Mouse (Mus musculus): ENCODE measurements at regions not wholly inside any gene's neighbourhood (a gene's known extent, or its start where the extent isn't known, plus 50 kb on each side); places are given as distances from the start of the nearest gene placed in this dataset.
A peak's percentile ranks its signal among the peaks of the same experiment; 100 is the strongest.

DNA sequence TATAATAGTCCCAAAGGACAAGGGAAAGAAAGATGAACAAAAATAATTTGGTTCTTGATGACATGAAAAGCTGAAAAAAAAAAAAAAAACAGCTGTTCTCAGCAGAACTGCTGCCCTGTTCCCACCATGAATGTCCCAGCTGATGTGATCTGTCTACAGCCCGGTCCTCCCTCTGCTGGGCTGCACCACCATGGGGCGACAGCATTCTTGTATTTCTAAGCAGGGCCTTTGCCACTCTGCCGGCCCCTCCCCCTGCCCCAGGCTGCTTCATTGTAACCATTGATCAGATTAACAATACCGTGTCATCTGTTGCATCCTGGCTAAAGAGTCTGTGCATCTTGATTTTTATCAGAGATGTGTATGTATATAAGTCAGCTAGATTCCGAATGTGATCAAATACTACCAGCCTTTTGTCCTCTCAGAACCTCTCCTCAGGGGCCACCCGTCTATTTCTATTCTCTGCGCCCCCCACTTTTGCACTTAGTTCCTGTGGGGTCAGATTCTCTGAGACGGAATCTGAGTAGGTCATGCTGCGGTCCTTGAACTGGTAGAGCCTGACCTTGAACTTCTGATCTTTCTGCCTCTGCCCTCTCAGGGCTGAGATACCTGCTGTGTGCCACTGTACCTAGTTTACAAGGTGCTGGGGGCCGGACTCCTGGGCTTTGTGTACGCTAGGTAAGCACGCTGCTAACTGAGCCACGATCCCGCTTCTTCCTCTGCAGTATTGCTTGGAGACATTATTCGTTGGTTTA, 117.2 kb upstream of the Lrfn2 start:
- ATAC-seq (ENCODE audit: low FRiP score, low TSS enrichment) (peak; percentile 39; the same call in 1 of the 2 replicates), DNase-seq (peak; percentile 62)
- WGBS: 32% methylated on average over 15 of the region's 15 CpGs
- peaks cover 19% of the 10 kb centered on the region for H3K4me1 ChIP-seq (ENCODE audit: control insufficient read depth, insufficient read depth, low read length)
- H3K27ac ChIP-seq (replicated peaks; ENCODE audit: low read depth, low read length): no peak overlapping the region
- no peak overlapping the region for H3K9ac ChIP-seq (replicated peaks; ENCODE audit: low read length)
- no peak overlapping the region for H3K4me3 ChIP-seq (replicated peaks; ENCODE audit: low read depth, low read length)
- no peaks in the 10 kb centered on the region for H3K36me3 ChIP-seq (ENCODE audit: control insufficient read depth, insufficient read depth, low read length)
- H3K27me3 ChIP-seq (ENCODE audit: control insufficient read depth, insufficient read depth, low read length): no peaks in the 10 kb centered on the region
- no peak overlapping the region for H3K4me2 ChIP-seq (ENCODE audit: low read length)
- H3K9me3 ChIP-seq (ENCODE audit: control insufficient read depth, low read length): no peaks in the 10 kb centered on the region

DNA sequence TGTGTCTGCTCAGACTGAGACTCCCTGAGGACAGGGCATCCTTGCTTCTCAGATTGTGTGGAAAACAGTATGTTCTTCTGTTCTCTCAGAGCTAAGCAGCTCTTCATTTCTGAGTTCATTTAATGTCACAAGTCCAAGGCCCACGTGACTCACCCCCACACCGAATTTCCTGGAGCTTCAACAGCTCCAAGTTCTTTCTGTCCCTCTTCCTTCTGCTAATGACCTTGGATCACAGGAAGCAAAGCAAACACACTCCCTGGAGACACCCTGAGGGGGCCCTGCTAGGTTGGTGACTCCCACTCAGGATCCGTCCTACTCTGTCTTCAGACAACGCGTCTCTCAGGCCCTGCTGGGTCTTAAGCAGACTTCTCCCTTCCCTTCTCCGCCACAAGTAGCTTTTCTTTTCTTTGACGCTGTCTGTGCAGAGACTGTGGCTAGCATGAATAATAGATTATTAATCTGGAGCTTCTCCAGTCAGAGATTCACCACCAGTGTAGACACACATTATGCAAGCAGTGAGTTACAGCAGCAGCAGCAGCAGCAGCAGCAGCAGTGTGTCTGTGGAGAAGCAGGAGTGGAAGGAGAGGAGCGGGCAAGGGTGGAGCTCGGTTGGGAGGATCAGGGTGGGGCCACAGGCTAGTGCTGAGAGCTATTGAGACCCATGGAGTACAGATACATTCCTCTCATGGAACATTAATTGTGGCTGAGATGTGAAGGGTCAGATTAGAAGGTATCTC, 115.4 kb upstream of the Lrfn2 start:
- H3K9ac ChIP-seq (replicated peaks; ENCODE audit: low read length): no peak overlapping the region
- 50% methylated on average over 9 of the region's 9 CpGs for WGBS
- H3K27ac ChIP-seq (replicated peaks; ENCODE audit: low read depth, low read length): no peak overlapping the region
- ATAC-seq (ENCODE audit: low FRiP score, low TSS enrichment): peak; percentile 32; the same call in 1 of the 2 replicates
- no peaks in the 10 kb centered on the region for H3K36me3 ChIP-seq (ENCODE audit: control insufficient read depth, insufficient read depth, low read length)
- H3K4me3 ChIP-seq (replicated peaks; ENCODE audit: low read depth, low read length): no peak overlapping the region
- H3K4me2 ChIP-seq (ENCODE audit: low read length): no peak overlapping the region
- peaks cover 19% of the 10 kb centered on the region for H3K4me1 ChIP-seq (ENCODE audit: control insufficient read depth, insufficient read depth, low read length)
- no peaks in the 10 kb centered on the region for H3K9me3 ChIP-seq (ENCODE audit: control insufficient read depth, low read length)
- H3K27me3 ChIP-seq (ENCODE audit: control insufficient read depth, insufficient read depth, low read length): no peaks in the 10 kb centered on the region
- peak; percentile 41 for DNase-seq

DNA sequence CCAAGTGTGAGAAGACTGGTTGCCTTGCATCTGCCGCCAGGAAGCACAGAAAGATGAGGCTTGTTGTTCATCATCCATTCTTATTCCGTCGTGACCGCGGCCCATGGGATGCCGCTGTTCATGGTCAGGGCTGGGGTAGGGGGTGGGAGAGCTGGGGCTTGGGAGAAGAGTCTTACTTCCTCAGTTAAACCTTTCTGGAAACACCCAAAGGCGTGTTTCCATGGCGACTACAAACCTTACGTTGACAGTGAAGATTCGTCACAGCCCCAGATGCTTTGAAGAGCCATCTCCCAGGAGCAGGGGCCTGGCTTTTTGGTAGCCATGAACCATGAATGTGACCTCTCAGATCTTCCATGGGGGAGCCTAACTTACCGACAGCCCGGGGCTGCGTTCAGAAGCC, 114.6 kb upstream of the Lrfn2 start:
- WGBS: 56% methylated on average over 13 of the region's 13 CpGs
- Histone ChIP-seq H3K4me1 (ENCODE audit: control insufficient read depth, insufficient read depth, low read length) (peaks cover 19% of the 10 kb centered on the region), H3K4me3 (replicated peaks; ENCODE audit: low read depth, low read length) (no peak overlapping the region), H3K36me3 (ENCODE audit: control insufficient read depth, insufficient read depth, low read length) (no peaks in the 10 kb centered on the region), H3K9me3 (ENCODE audit: control insufficient read depth, low read length) (no peaks in the 10 kb centered on the region), H3K27me3 (ENCODE audit: control insufficient read depth, insufficient read depth, low read length) (no peaks in the 10 kb centered on the region), H3K9ac (replicated peaks; ENCODE audit: low read length) (no peak overlapping the region), H3K4me2 (ENCODE audit: low read length) (no peak overlapping the region), H3K27ac (replicated peaks; ENCODE audit: low read depth, low read length) (no peak overlapping the region)
- DNase-seq (no peak), ATAC-seq (ENCODE audit: low FRiP score, low TSS enrichment) (no peak)

DNA sequence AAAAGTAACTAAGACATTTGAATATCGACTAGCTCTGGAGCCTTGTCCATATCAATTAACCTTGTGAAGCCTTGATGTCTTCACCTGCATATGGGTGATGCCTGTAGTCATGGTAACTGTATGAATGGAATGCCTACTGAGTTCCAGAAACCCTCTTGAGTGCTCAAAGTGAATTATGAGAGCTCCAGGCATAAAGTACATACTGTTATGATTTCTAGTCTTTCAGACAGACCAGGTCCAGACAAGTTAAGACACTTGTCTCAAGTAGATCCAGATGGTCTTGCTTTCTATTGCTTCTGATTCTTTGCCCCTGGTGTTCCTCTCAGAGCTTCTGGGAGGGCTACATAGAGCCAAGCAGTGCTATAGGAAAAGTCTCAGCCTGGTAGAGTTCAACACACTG, 112.5 kb upstream of the Lrfn2 start:
- Histone ChIP-seq H3K27ac (replicated peaks; ENCODE audit: low read depth, low read length) (no peak overlapping the region), H3K9ac (replicated peaks; ENCODE audit: low read length) (no peak overlapping the region), H3K27me3 (ENCODE audit: control insufficient read depth, insufficient read depth, low read length) (no peaks in the 10 kb centered on the region), H3K36me3 (ENCODE audit: control insufficient read depth, insufficient read depth, low read length) (no peaks in the 10 kb centered on the region), H3K4me1 (ENCODE audit: control insufficient read depth, insufficient read depth, low read length) (peaks cover 21% of the 10 kb centered on the region), H3K4me3 (replicated peaks; ENCODE audit: low read depth, low read length) (no peak overlapping the region), H3K9me3 (ENCODE audit: control insufficient read depth, low read length) (no peaks in the 10 kb centered on the region), H3K4me2 (ENCODE audit: low read length) (no peak overlapping the region)
- WGBS: 67% methylated on average over 1 of the region's 1 CpGs
- ATAC-seq (ENCODE audit: low FRiP score, low TSS enrichment): no peak
- no peak for DNase-seq

DNA sequence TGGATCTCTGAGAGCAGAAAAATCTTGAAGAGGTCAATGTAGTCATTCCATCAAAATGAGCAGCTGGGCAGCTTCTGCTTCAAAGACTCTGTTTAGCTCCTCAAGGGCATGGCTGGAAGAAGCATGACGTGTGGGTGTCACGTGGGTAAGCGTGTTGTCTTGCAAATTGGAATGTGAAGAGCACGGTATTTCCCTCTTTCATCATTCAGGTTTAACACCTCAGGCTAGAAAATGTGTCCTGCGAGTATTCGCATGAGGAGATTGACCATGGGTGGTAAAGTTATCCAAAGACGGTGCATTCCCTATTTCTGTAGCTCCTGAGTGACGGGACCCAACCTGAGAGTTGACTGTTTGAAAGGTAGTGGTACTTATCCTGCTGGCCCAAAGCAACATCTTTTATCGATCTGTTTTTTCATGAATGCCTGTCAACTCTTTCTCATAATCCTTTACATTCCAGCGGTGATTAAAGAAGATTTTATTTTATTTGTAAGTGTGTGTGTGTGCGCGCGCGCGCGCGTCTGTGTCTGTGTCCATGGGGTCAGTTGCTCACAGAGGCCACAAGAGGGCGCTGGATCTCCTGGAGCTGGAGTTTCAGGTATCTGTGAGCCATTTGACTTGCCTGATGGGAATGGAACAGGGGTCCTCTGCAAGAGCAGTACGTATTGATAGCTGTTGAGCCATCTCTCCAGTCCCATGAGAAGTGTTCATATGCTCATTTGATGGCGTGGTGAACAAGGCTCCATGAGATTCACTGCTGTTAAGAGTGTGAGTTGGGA, 109.9 kb upstream of the Lrfn2 start:
- ATAC-seq (ENCODE audit: low FRiP score, low TSS enrichment): no peak

DNA sequence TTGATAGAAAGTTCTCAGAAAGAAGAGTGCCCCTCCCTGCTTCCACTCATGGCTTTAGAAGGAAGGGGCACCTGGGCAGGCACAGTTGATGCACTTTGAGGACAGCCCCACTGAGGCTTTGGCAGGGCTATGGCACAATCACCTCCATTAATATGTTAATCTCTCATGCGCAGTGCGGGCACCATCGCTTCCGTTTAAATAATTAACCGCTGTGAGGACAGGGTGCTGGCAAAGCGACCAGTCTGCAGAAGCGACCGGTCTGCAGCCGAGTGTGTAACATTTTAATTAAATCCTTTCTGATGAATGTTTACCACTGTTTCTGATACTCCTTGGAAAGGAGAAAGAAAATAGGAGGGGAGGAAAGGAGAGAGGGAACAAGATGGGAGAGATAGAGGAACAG, 108.3 kb upstream of the Lrfn2 start:
- no peak overlapping the region for H3K4me2 ChIP-seq (ENCODE audit: low read length)
- H3K36me3 ChIP-seq (ENCODE audit: control insufficient read depth, insufficient read depth, low read length): no peaks in the 10 kb centered on the region
- H3K4me3 ChIP-seq (replicated peaks; ENCODE audit: low read depth, low read length): no peak overlapping the region
- ATAC-seq (ENCODE audit: low FRiP score, low TSS enrichment): no peak
- H3K4me1 ChIP-seq (ENCODE audit: control insufficient read depth, insufficient read depth, low read length): peaks cover 6% of the 10 kb centered on the region; the same call in 1 of the 2 replicates
- H3K9me3 ChIP-seq (ENCODE audit: control insufficient read depth, low read length): no peaks in the 10 kb centered on the region
- no peak overlapping the region for H3K9ac ChIP-seq (replicated peaks; ENCODE audit: low read length)
- WGBS: 41% methylated on average over 9 of the region's 9 CpGs
- no peak overlapping the region; the same call in 1 of the 2 replicates for H3K27ac ChIP-seq (replicated peaks; ENCODE audit: low read depth, low read length)
- no peak for DNase-seq
- no peaks in the 10 kb centered on the region for H3K27me3 ChIP-seq (ENCODE audit: control insufficient read depth, insufficient read depth, low read length)

More for the DNA sequence above, 109.9 kb upstream of the Lrfn2 start:
- 87% methylated on average over 20 of the region's 20 CpGs for WGBS
- Histone ChIP-seq H3K9ac (replicated peaks; ENCODE audit: low read length) (no peak overlapping the region), H3K27ac (replicated peaks; ENCODE audit: low read depth, low read length) (no peak overlapping the region), H3K4me3 (replicated peaks; ENCODE audit: low read depth, low read length) (no peak overlapping the region), H3K27me3 (ENCODE audit: control insufficient read depth, insufficient read depth, low read length) (no peaks in the 10 kb centered on the region), H3K4me2 (ENCODE audit: low read length) (no peak overlapping the region), H3K36me3 (ENCODE audit: control insufficient read depth, insufficient read depth, low read length) (no peaks in the 10 kb centered on the region), H3K4me1 (ENCODE audit: control insufficient read depth, insufficient read depth, low read length) (peaks cover 12% of the 10 kb centered on the region; the same call in 1 of the 2 replicates), H3K9me3 (ENCODE audit: control insufficient read depth, low read length) (no peaks in the 10 kb centered on the region)
- no peak for DNase-seq

DNA sequence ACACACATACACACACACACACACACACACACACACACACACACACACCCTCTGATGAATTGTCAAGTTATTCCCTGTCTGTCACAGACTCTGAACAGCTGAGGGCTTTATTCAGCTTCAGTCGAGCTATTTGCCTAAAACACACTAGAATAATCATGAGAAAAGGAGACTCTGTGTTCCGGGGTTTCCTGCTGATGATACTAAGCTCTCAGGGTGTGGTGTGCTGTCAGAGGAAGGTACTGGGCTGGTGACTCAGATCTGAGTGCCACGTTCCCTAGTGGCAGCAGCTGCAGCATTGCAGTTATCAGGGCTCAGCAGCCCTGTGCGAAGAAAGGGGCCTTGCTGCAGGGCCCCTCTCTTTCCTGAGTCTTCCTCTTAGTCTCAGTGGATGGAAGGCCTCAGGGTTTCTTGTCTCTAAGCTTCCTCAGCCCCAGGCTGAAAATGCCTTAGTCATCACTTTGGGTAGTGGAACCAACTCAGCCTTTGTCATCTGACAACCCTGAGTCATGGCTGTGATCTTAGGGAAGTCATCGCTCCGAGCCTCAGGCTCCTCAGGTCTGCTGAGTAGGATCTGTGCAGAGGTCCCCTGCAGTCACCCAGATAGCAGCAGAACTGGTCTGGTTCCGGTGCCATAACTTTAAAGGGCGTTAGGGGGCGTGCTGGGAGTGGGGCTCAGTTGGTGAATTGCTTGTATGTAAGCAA, 106.8 kb upstream of the Lrfn2 start:
- no peak overlapping the region for H3K9ac ChIP-seq (replicated peaks; ENCODE audit: low read length)
- no peak overlapping the region for H3K4me2 ChIP-seq (ENCODE audit: low read length)
- H3K27me3 ChIP-seq (ENCODE audit: control insufficient read depth, insufficient read depth, low read length): no peaks in the 10 kb centered on the region
- no peak overlapping the region for H3K4me3 ChIP-seq (replicated peaks; ENCODE audit: low read depth, low read length)
- H3K36me3 ChIP-seq (ENCODE audit: control insufficient read depth, insufficient read depth, low read length): no peaks in the 10 kb centered on the region
- H3K9me3 ChIP-seq (ENCODE audit: control insufficient read depth, low read length): no peaks in the 10 kb centered on the region
- 0 out of 2 replicates have a peak, but pooled peaks have one; percentile 27 for ATAC-seq (ENCODE audit: low FRiP score, low TSS enrichment)
- 52% methylated on average over 9 of the region's 9 CpGs for WGBS
- DNase-seq: no peak
- peaks cover 6% of the 10 kb centered on the region; the same call in 1 of the 2 replicates for H3K4me1 ChIP-seq (ENCODE audit: control insufficient read depth, insufficient read depth, low read length)
- H3K27ac ChIP-seq (replicated peaks; ENCODE audit: low read depth, low read length): no peak overlapping the region

DNA sequence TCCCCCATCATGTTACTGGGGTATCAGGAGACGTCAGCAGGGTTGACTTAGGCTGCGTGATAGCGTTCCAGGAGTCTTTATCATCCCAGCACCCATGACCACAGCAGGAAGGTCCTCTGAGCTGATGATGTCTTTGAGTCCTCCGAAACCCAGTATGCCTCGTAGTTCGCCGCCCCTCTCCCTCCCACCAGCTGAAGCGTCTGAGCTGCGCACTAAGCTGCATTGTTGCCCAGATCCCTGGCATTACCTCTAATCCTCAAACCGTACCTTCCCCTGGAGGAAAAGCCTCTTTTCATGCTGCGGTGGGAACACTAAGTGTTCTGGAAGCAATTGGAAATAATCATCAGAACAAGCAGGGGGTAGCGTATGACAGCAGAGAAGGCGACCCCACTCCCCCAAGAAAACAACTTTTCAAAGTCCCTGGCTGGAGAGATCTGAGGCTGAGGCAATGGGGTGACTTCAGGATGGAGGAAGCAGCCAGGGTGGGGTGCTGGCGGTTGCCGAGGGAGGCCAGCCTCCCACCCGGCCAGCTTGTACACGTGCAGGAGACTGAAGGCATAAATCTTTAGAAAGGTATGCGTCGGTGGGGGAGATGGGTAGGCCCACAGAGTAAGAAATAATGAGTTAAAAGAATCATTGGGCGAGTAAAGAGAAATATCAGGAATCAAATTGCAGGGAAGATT, 93.7 kb upstream of the Lrfn2 start:
- Histone ChIP-seq H3K4me1 (ENCODE audit: control insufficient read depth, insufficient read depth, low read length) (peaks cover 8% of the 10 kb centered on the region; the same call in 1 of the 2 replicates), H3K36me3 (ENCODE audit: control insufficient read depth, insufficient read depth, low read length) (no peaks in the 10 kb centered on the region), H3K4me3 (replicated peaks; ENCODE audit: low read depth, low read length) (no peak overlapping the region), H3K9ac (replicated peaks; ENCODE audit: low read length) (no peak overlapping the region), H3K27ac (replicated peaks; ENCODE audit: low read depth, low read length) (no peak overlapping the region), H3K9me3 (ENCODE audit: control insufficient read depth, low read length) (no peaks in the 10 kb centered on the region), H3K4me2 (ENCODE audit: low read length) (no peak overlapping the region), H3K27me3 (ENCODE audit: control insufficient read depth, insufficient read depth, low read length) (no peaks in the 10 kb centered on the region)
- DNase-seq (peak; percentile 57), ATAC-seq (ENCODE audit: low FRiP score, low TSS enrichment) (no peak)
- 38% methylated on average over 20 of the region's 20 CpGs for WGBS
